Mouse (Mus musculus): ENCODE measurements around the gene Tapbp. TPM values are rescaled to one million over a fixed set of nuclear protein-coding genes. Genes with fewer than 3 reads are reported as not detected.

Tapbp gene
- polyA plus RNA-seq, 1 experiment = 84.7 TPM

GRCm38 (mm10) chr17:33943454-33943853 lies 27.8 kb downstream of the Tapbp start:
- DNase-seq (ENCODE audit: low spot score) = no peak

GRCm38 (mm10) chr17:33947430-33948089 lies 31.9 kb downstream of the Tapbp start:
- no peak for DNase-seq (ENCODE audit: low spot score)

- peak; percentile 22 for DNase-seq (ENCODE audit: low spot score)
Observed at GRCm38 (mm10) chr17:33948090-33948904, 32.6 kb downstream of the Tapbp start.

- peak; percentile 19 for DNase-seq (ENCODE audit: low spot score)
Observed at GRCm38 (mm10) chr17:33948905-33949537, 33.3 kb downstream of the Tapbp start.

GRCm38 (mm10) chr17:33950131-33950625 lies 34.5 kb downstream of the Tapbp start:
- peak; percentile 23 for DNase-seq (ENCODE audit: low spot score)

GRCm38 (mm10) chr17:33951021-33951946 lies 35.6 kb downstream of the Tapbp start, which contains the start of gene B3galt4:
Gene B3galt4 (minus strand): TSS chr17:33951488.
- DNase-seq (ENCODE audit: low spot score) = peak; percentile 45

GRCm38 (mm10) chr17:33952015-33952414 lies 36.3 kb downstream of the Tapbp start:
- peak; percentile 20 for DNase-seq (ENCODE audit: low spot score)

GRCm38 (mm10) chr17:33952879-33953278 lies 37.2 kb downstream of the Tapbp start:
- no peak for DNase-seq (ENCODE audit: low spot score)

- no peak for DNase-seq (ENCODE audit: low spot score)
Observed at GRCm38 (mm10) chr17:33953310-33953709, 37.6 kb downstream of the Tapbp start.

- DNase-seq (ENCODE audit: low spot score) = no peak
Observed at GRCm38 (mm10) chr17:33953961-33954565, 38.4 kb downstream of the Tapbp start.

- no peak for DNase-seq (ENCODE audit: low spot score)
Observed at GRCm38 (mm10) chr17:33954646-33955554, 39.2 kb downstream of the Tapbp start.

GRCm38 (mm10) chr17:33955555-33956214 lies 40.0 kb downstream of the Tapbp start, which contains the start of the genes Vps52 and Rps18:
Gene Vps52 (plus strand): TSS chr17:33955812.
Gene Rps18 (minus strand): TSS chr17:33956001.
- peak; percentile 85 for DNase-seq (ENCODE audit: low spot score)

GRCm38 (mm10) chr17:33956336-33956735 lies 40.6 kb downstream of the Tapbp start:
- no peak for DNase-seq (ENCODE audit: low spot score)

- DNase-seq (ENCODE audit: low spot score) = no peak
Observed at GRCm38 (mm10) chr17:33957493-33957892, 41.8 kb downstream of the Tapbp start.

- peak; percentile 18 for DNase-seq (ENCODE audit: low spot score)
Observed at GRCm38 (mm10) chr17:33958451-33958850, 42.8 kb downstream of the Tapbp start.

GRCm38 (mm10) chr17:33959135-33959534 lies 43.4 kb downstream of the Tapbp start:
- peak; percentile 21 for DNase-seq (ENCODE audit: low spot score)

- DNase-seq (ENCODE audit: low spot score) = no peak
Observed at GRCm38 (mm10) chr17:33959948-33960347, 44.2 kb downstream of the Tapbp start.

- no peak for DNase-seq (ENCODE audit: low spot score)
Observed at GRCm38 (mm10) chr17:33962876-33963275, 47.2 kb downstream of the Tapbp start.

Data from urinary bladder, adult 2 months (tissue).